Mouse (Mus musculus) forebrain, embryonic 13.5 days (tissue): ENCODE data around the gene Klk1b27. TPM values are rescaled to one million over a fixed set of nuclear protein-coding genes. Genes with fewer than 3 reads are reported as not detected.
"Not testable (repeated sequence)": the region's sequence is repeated elsewhere in the genome, so short reads cannot be mapped to it uniquely, and the experiment has no call there.

Source experiments
- ATAC-seq: fragments of 200-750 bp; cut with Nextera tagmentation; 2 replicates; pipeline ENCODE4 v1.8.0; 2017
- H3K27ac ChIP-seq: fragments of 300-500 bp; sonication (generic); 2 replicates; pipeline ENCODE4 v1.5.1; 2015; ENCODE audit warnings: inconsistent platforms, mild to moderate bottlenecking, moderate library complexity
- H3K27me3 ChIP-seq: fragments of 300-500 bp; sonication (generic); 2 replicates; pipeline ENCODE4 v1.6.1; 2015; ENCODE audit warnings: mild to moderate bottlenecking, inconsistent platforms
- H3K36me3 ChIP-seq: fragments of 300-500 bp; sonication (generic); 2 replicates; pipeline ENCODE4 v1.6.1; 2015; ENCODE audit warnings: mild to moderate bottlenecking, inconsistent platforms; ENCODE audit not compliant: poor library complexity, severe bottlenecking
- H3K4me1 ChIP-seq: fragments of 300-500 bp; sonication (generic); 2 replicates; pipeline ENCODE4 v1.6.1; 2015; ENCODE audit warnings: inconsistent platforms
- H3K4me2 ChIP-seq: fragments of 300-500 bp; sonication (generic); 2 replicates; pipeline ENCODE4 v1.6.1; 2015; ENCODE audit warnings: inconsistent platforms, mild to moderate bottlenecking, moderate library complexity
- H3K4me3 ChIP-seq: fragments of 300-500 bp; sonication (generic); 2 replicates; pipeline ENCODE4 v1.5.1; 2015; ENCODE audit warnings: mild to moderate bottlenecking, inconsistent platforms
- H3K9ac ChIP-seq: fragments of 300-500 bp; sonication (generic); 2 replicates; pipeline ENCODE4 v1.6.1; 2015; ENCODE audit warnings: mild to moderate bottlenecking, inconsistent platforms
- H3K9me3 ChIP-seq: fragments of 300-500 bp; sonication (generic); replicated peaks from 2 replicates; pipeline ENCODE4 v1.6.1; 2016; ENCODE audit warnings: inconsistent platforms
- WGBS: fragments of 180-500 bp; shearing (Covaris S2); methylation state at CpG from one replicate; pipeline ENCODE4 v1.1.7; 2015; 5-methylcytosine and 5-hydroxymethylcytosine counted together
- polyA plus RNA-seq: library from polyadenylated mRNA; unstranded; fragments of >200 nt; fragmentation: Nextera tagmentation; extraction: Ambion mirVana; gene quantifications from 2 replicates; pipeline ENCODE4 v1.2.1, GENCODE M21; 2015

The Klk1b27 gene
- not detected in 2 replicates for polyA plus RNA-seq

GRCm38 (mm10) chr7:44051990-44052389 lies at the start of gene Klk1b27:
Gene Klk1b27, plus strand, starts transcription at chr7:44052290.
- H3K36me3 ChIP-seq, H3K27ac ChIP-seq, ATAC-seq, H3K4me3 ChIP-seq, H3K9me3 ChIP-seq, H3K9ac ChIP-seq, H3K4me1 ChIP-seq, H3K27me3 ChIP-seq, H3K4me2 ChIP-seq: not testable (repeated sequence)
- 85% methylated on average over 3 of the region's 3 CpGs for WGBS

- no peaks in the 10 kb centered on the region for H3K9me3 ChIP-seq
- no peak for ATAC-seq
- no peaks in the 10 kb centered on the region for H3K4me1 ChIP-seq
- no peaks in the 10 kb centered on the region for H3K27me3 ChIP-seq
- no peak overlapping the region for H3K4me2 ChIP-seq
- H3K27ac ChIP-seq = no peak overlapping the region
- H3K4me3 ChIP-seq = no peak overlapping the region
- H3K36me3 ChIP-seq = no peaks in the 10 kb centered on the region
- no peak overlapping the region for H3K9ac ChIP-seq
These were observed 47.2 kb upstream of the Klk1b27 start for GRCm38 (mm10) chr7:44004847-44005246.

GRCm38 (mm10) chr7:44011868-44012267 lies 40.2 kb upstream of the Klk1b27 start, which contains the start of gene Klk1b26:
Gene Klk1b26, plus strand, starts transcription at chr7:44012168.
- not testable (repeated sequence) for ATAC-seq, H3K4me1 ChIP-seq, H3K4me3 ChIP-seq, H3K27ac ChIP-seq, H3K36me3 ChIP-seq, H3K9me3 ChIP-seq, H3K9ac ChIP-seq, H3K4me2 ChIP-seq, H3K27me3 ChIP-seq

DNA sequence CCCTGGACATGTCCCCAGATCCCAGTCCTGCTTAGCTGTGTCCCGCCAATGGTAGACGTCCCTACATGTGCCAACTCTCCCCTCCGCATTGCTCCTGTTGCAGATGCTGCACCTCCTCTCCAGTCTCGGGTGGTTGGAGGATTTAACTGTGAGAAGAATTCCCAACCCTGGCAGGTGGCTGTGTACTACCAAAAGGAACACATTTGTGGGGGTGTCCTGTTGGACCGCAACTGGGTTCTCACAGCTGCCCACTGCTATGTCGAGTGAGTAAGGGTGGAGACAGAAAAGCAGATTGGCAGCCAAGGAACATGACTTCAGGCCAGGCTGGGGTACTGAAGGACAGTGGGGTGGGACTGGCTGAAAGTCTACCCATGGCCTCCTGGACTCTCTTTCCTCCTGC lies 37.4 kb upstream of the Klk1b27 start:
- not testable (repeated sequence) for ATAC-seq, H3K27me3 ChIP-seq
- 81% methylated on average over 6 of the region's 6 CpGs for WGBS

DNA sequence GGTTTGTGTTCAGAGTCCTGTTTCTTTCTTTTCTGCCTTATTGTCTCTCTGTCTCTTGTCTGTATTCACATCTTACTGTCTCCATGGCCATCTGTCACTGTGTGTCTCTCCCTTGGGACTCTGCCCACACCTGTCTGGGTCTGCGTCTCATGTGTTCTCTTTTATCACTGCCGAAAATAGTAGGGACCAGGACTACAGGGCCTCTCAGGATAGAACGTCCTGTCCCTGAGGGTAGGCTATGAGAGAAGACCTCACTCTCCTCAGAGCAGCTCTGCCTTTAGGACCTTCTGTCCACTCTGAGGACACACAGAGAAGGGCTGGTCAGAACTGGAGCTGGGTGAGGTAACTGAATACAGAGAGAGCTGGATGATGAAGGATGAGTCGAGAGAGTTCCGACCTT lies 37.0 kb upstream of the Klk1b27 start:
- 90% methylated on average over 5 of the region's 5 CpGs for WGBS
- H3K9ac ChIP-seq = no peak overlapping the region
- H3K9me3 ChIP-seq = no peaks in the 10 kb centered on the region
- H3K4me1 ChIP-seq = no peaks in the 10 kb centered on the region
- H3K27me3 ChIP-seq = no peaks in the 10 kb centered on the region
- H3K4me2 ChIP-seq = no peak overlapping the region
- ATAC-seq = no peak
- H3K36me3 ChIP-seq = no peaks in the 10 kb centered on the region
- no peak overlapping the region for H3K4me3 ChIP-seq
- no peak overlapping the region for H3K27ac ChIP-seq

More for the DNA sequence above, 37.4 kb upstream of the Klk1b27 start:
- not testable (repeated sequence) for H3K27ac ChIP-seq, H3K4me2 ChIP-seq, H3K4me3 ChIP-seq, H3K9ac ChIP-seq, H3K4me1 ChIP-seq, H3K36me3 ChIP-seq, H3K9me3 ChIP-seq

GRCm38 (mm10) chr7:44072117-44072516 lies 20.0 kb downstream of the Klk1b27 start:
- H3K27ac ChIP-seq = no peak overlapping the region
- H3K4me1 ChIP-seq = no peaks in the 10 kb centered on the region
- WGBS = 81% methylated on average over 2 of the region's 2 CpGs
- no peaks in the 10 kb centered on the region for H3K36me3 ChIP-seq
- ATAC-seq = no peak
- H3K4me3 ChIP-seq = no peak overlapping the region
- no peaks in the 10 kb centered on the region for H3K9me3 ChIP-seq
- H3K9ac ChIP-seq = no peak overlapping the region
- H3K4me2 ChIP-seq = no peak overlapping the region
- no peaks in the 10 kb centered on the region for H3K27me3 ChIP-seq

DNA sequence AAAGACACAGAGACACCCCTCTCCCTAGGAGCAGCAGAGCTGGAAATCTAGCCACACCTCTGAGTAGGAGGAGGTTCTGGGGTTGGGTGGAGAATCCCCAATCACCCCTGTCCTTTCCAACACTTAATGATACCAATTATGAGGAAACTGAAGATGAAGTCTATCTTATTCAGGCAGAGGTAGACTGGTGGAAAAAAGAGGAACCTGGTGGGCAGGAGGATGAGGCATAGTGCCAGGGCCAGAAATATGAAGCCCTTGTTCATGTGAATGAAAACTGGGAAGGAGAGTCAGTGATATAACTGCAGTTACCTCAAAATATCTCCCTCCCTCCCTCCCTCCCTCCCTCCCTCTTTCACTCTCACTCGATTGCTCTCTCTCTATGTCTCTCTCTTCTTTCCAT lies 25.6 kb downstream of the Klk1b27 start:
- no peak overlapping the region for H3K9ac ChIP-seq
- H3K27me3 ChIP-seq = no peaks in the 10 kb centered on the region
- no peaks in the 10 kb centered on the region for H3K36me3 ChIP-seq
- H3K27ac ChIP-seq = no peak overlapping the region
- H3K9me3 ChIP-seq = peaks cover 8% of the 10 kb centered on the region
- H3K4me1 ChIP-seq = no peaks in the 10 kb centered on the region
- H3K4me3 ChIP-seq = no peak overlapping the region
- no peak overlapping the region for H3K4me2 ChIP-seq
- ATAC-seq = no peak
- WGBS = 40% methylated on average over 1 of the region's 1 CpGs

- no peak overlapping the region for H3K9ac ChIP-seq
- no peaks in the 10 kb centered on the region for H3K9me3 ChIP-seq
- H3K4me3 ChIP-seq = no peak overlapping the region
- H3K27ac ChIP-seq = no peak overlapping the region
- no peaks in the 10 kb centered on the region for H3K36me3 ChIP-seq
- no peaks in the 10 kb centered on the region for H3K27me3 ChIP-seq
- no peaks in the 10 kb centered on the region for H3K4me1 ChIP-seq
- WGBS = 87% methylated on average over 1 of the region's 1 CpGs
- no peak overlapping the region for H3K4me2 ChIP-seq
- no peak for ATAC-seq
These were observed 44.0 kb downstream of the Klk1b27 start for GRCm38 (mm10) chr7:44096111-44096510.

DNA sequence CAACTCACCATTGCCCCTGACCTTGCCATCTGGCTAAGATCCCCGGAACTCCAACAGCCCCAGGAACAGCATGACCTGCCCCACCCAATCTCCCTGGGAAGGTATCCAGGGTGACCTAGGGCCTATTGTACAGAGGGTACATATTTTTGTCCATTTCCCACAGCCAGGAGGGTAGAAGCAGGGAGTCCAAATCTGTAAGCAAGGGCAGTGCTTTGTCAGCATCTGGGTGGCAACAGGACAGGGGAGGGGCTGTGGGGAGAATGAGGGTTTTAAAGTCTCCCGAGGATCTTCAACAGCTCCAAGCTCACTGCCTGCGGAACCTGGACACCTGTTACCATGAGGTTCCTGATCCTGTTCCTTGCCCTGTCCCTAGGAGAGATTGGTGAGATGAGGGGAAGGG lies 49.9 kb downstream of the Klk1b27 start, which contains the start of gene Klk1b21:
TSS of gene Klk1b21 (plus strand) at position 301 of the 400 bp plus-strand sequence.
- not testable (repeated sequence) for H3K36me3 ChIP-seq, ATAC-seq, H3K9ac ChIP-seq, H3K4me1 ChIP-seq, H3K9me3 ChIP-seq, H3K4me3 ChIP-seq, H3K27ac ChIP-seq, H3K4me2 ChIP-seq, H3K27me3 ChIP-seq
- 85% methylated on average over 3 of the region's 3 CpGs for WGBS

Other genes starting within 250 kb of the Klk1b27 start
- not detected in 2 replicates for gene Klk7, start 241.0 kb upstream of the Klk1b27 start, polyA plus RNA-seq
- not detected in 2 replicates for gene Klk6, start 227.8 kb upstream of the Klk1b27 start, polyA plus RNA-seq
- not detected in 2 replicates for gene Klk5, start 210.3 kb upstream of the Klk1b27 start, polyA plus RNA-seq
- gene Klk4, start 171.1 kb upstream of the Klk1b27 start, polyA plus RNA-seq = 0.14 TPM in 1 of 2 replicates, not detected in the other
- not detected in 2 replicates for gene Klk15, start 118.5 kb upstream of the Klk1b27 start, polyA plus RNA-seq
- not detected in 2 replicates for gene Klk1b8, start 101.6 kb upstream of the Klk1b27 start, polyA plus RNA-seq
- gene Klk1b1, start 85.5 kb upstream of the Klk1b27 start, polyA plus RNA-seq = not detected in 2 replicates
- gene Klk1b9, start 76.2 kb upstream of the Klk1b27 start, polyA plus RNA-seq = not detected in 2 replicates
- gene Klk1b11, start 56.4 kb upstream of the Klk1b27 start, polyA plus RNA-seq = not detected in 2 replicates
- gene Klk1b26, start 40.1 kb upstream of the Klk1b27 start, polyA plus RNA-seq = not detected in 2 replicates
- not detected in 2 replicates for gene Klk1b21, start 50.0 kb downstream of the Klk1b27 start, polyA plus RNA-seq
- gene Klk1b22, start 60.4 kb downstream of the Klk1b27 start, polyA plus RNA-seq = not detected in 2 replicates
- gene Klk1b16, start 84.5 kb downstream of the Klk1b27 start, polyA plus RNA-seq = not detected in 2 replicates
- not detected in 2 replicates for gene Klk1b24, start 135.9 kb downstream of the Klk1b27 start, polyA plus RNA-seq
- not detected in 2 replicates for gene Klk1b3, start 145.9 kb downstream of the Klk1b27 start, polyA plus RNA-seq
- gene Klk1b4, start 155.1 kb downstream of the Klk1b27 start, polyA plus RNA-seq = not detected in 2 replicates
- gene Klk1b5, start 163.7 kb downstream of the Klk1b27 start, polyA plus RNA-seq = not detected in 2 replicates
- not detected in 2 replicates for gene Klk1, start 173.1 kb downstream of the Klk1b27 start, polyA plus RNA-seq
- not detected in 2 replicates for gene Gm36864, start 183.9 kb downstream of the Klk1b27 start, polyA plus RNA-seq
- gene 1700028J19Rik, start 194.4 kb downstream of the Klk1b27 start, polyA plus RNA-seq = 1.3 and 1.4 TPM in 2 replicates
- 172 and 212 TPM in 2 replicates for gene 2410002F23Rik, start 194.4 kb downstream of the Klk1b27 start, polyA plus RNA-seq
- gene Acp4, start 205.1 kb downstream of the Klk1b27 start, polyA plus RNA-seq = 0.14 and 0.21 TPM in 2 replicates
- not detected in 2 replicates for gene Gm15517, start 209.2 kb downstream of the Klk1b27 start, polyA plus RNA-seq